Mouse (Mus musculus): Measurements from ENCODE around the gene Ramac. TPM values are rescaled to one million over a fixed set of nuclear protein-coding genes. Genes with fewer than 3 reads are reported as not detected.

The Ramac gene
- 82.4 and 84.5 TPM in 2 replicates for polyA plus RNA-seq (2016; fragmentation: Nextera tagmentation; extraction: Ambion mirVana)

- Histone ChIP-seq H3K27me3 (replicated peaks) (no peaks in the 10 kb centered on the region), H3K36me3 (no peaks in the 10 kb centered on the region), H3K27ac (ENCODE audit: poor library complexity, severe bottlenecking) (peak within 1 kb of the TSS; percentile 85), H3K9ac (peak within 1 kb of the TSS; percentile 90), H3K4me1 (replicated peaks) (peaks cover 9% of the 10 kb centered on the region), H3K9me3 (replicated peaks) (no peaks in the 10 kb centered on the region), H3K4me2 (peak within 1 kb of the TSS; percentile 98), H3K4me3 (peak within 1 kb of the TSS; percentile 93)
- ATAC-seq (ENCODE audit: insufficient number of reproducible peaks, low FRiP score) = peak; percentile 96
- WGBS = under 1% methylated on average over 56 of the region's 56 CpGs
These were observed at the start of gene Ramac for GRCm38 (mm10) chr7:81762180-81763109. Gene Ramac, plus strand, starts transcription at chr7:81762925.

GRCm38 (mm10) chr7:81718657-81719056 is 44.1 kb upstream of the Ramac start:
- Histone ChIP-seq H3K4me3 (no peak overlapping the region), H3K27ac (ENCODE audit: poor library complexity, severe bottlenecking) (peak overlapping the region; percentile 3; the same call in 1 of the 2 replicates), H3K9me3 (replicated peaks) (no peaks in the 10 kb centered on the region), H3K27me3 (replicated peaks) (no peaks in the 10 kb centered on the region), H3K36me3 (no peaks in the 10 kb centered on the region), H3K4me1 (replicated peaks) (peaks cover 27% of the 10 kb centered on the region), H3K9ac (no peak overlapping the region), H3K4me2 (peak overlapping the region; percentile 7)
- WGBS = 73% methylated on average over 1 of the region's 1 CpGs
- ATAC-seq (ENCODE audit: insufficient number of reproducible peaks, low FRiP score) = no peak

GRCm38 (mm10) chr7:81719216-81719661 is 43.5 kb upstream of the Ramac start:
- WGBS = 48% methylated on average over 1 of the region's 1 CpGs
- H3K4me3 ChIP-seq = no peak overlapping the region
- no peak overlapping the region for H3K9ac ChIP-seq
- H3K27ac ChIP-seq (ENCODE audit: poor library complexity, severe bottlenecking) = peak overlapping the region; percentile 3; the same call in 1 of the 2 replicates
- H3K4me2 ChIP-seq = peak overlapping the region; percentile 7
- peak; percentile 85 for ATAC-seq (ENCODE audit: insufficient number of reproducible peaks, low FRiP score)
- peaks cover 27% of the 10 kb centered on the region for H3K4me1 ChIP-seq (replicated peaks)
- no peaks in the 10 kb centered on the region for H3K27me3 ChIP-seq (replicated peaks)
- H3K9me3 ChIP-seq (replicated peaks) = 0 out of 2 replicates have a peak, but pooled peaks cover 2% of the 10 kb centered on the region
- H3K36me3 ChIP-seq = no peaks in the 10 kb centered on the region

GRCm38 (mm10) chr7:81721271-81721670 is 41.5 kb upstream of the Ramac start:
- H3K27me3 ChIP-seq (replicated peaks) = no peaks in the 10 kb centered on the region
- H3K36me3 ChIP-seq = no peaks in the 10 kb centered on the region
- H3K4me1 ChIP-seq (replicated peaks) = peaks cover 37% of the 10 kb centered on the region
- no peak overlapping the region for H3K27ac ChIP-seq (ENCODE audit: poor library complexity, severe bottlenecking)
- no peak overlapping the region for H3K4me2 ChIP-seq
- WGBS = 44% methylated on average over 5 of the region's 5 CpGs
- peak overlapping the region; percentile 41; the same call in 1 of the 2 replicates for H3K9ac ChIP-seq
- no peak for ATAC-seq (ENCODE audit: insufficient number of reproducible peaks, low FRiP score)
- H3K4me3 ChIP-seq = no peak overlapping the region
- H3K9me3 ChIP-seq (replicated peaks) = 0 out of 2 replicates have a peak, but pooled peaks cover 2% of the 10 kb centered on the region

- H3K36me3 ChIP-seq = no peaks in the 10 kb centered on the region
- H3K4me1 ChIP-seq (replicated peaks) = peaks cover 41% of the 10 kb centered on the region
- H3K9me3 ChIP-seq (replicated peaks) = 0 out of 2 replicates have a peak, but pooled peaks cover 2% of the 10 kb centered on the region
- no peak overlapping the region for H3K4me2 ChIP-seq
- 92% methylated on average over 10 of the region's 10 CpGs for WGBS
- H3K4me3 ChIP-seq = no peak overlapping the region
- H3K9ac ChIP-seq = no peak overlapping the region
- ATAC-seq (ENCODE audit: insufficient number of reproducible peaks, low FRiP score) = no peak
- no peaks in the 10 kb centered on the region for H3K27me3 ChIP-seq (replicated peaks)
- H3K27ac ChIP-seq (ENCODE audit: poor library complexity, severe bottlenecking) = no peak overlapping the region
These were observed 38.9 kb upstream of the Ramac start for GRCm38 (mm10) chr7:81723851-81724250.

- Histone ChIP-seq H3K36me3 (no peaks in the 10 kb centered on the region), H3K9ac (peak overlapping the region; percentile 38; the same call in 1 of the 2 replicates), H3K4me1 (replicated peaks) (peaks cover 24% of the 10 kb centered on the region), H3K9me3 (replicated peaks) (0 out of 2 replicates have a peak, but pooled peaks cover 2% of the 10 kb centered on the region), H3K27me3 (replicated peaks) (no peaks in the 10 kb centered on the region), H3K4me2 (peak overlapping the region; percentile 55), H3K27ac (ENCODE audit: poor library complexity, severe bottlenecking) (peak overlapping the region; percentile 91), H3K4me3 (no peak overlapping the region)
- ATAC-seq (ENCODE audit: insufficient number of reproducible peaks, low FRiP score) = peak; percentile 54; the same call in 1 of the 2 replicates
- 20% methylated on average over 18 of the region's 18 CpGs for WGBS
These were observed 36.6 kb upstream of the Ramac start for GRCm38 (mm10) chr7:81725986-81726727.

GRCm38 (mm10) chr7:81726728-81727005 is 36.1 kb upstream of the Ramac start:
- no peaks in the 10 kb centered on the region for H3K27me3 ChIP-seq (replicated peaks)
- H3K4me3 ChIP-seq = no peak overlapping the region
- ATAC-seq (ENCODE audit: insufficient number of reproducible peaks, low FRiP score) = peak; percentile 69
- no peak overlapping the region for H3K9ac ChIP-seq
- H3K27ac ChIP-seq (ENCODE audit: poor library complexity, severe bottlenecking) = peak overlapping the region; percentile 91
- peak overlapping the region; percentile 55 for H3K4me2 ChIP-seq
- H3K36me3 ChIP-seq = no peaks in the 10 kb centered on the region
- peaks cover 19% of the 10 kb centered on the region for H3K4me1 ChIP-seq (replicated peaks)
- WGBS = 47% methylated on average over 2 of the region's 2 CpGs
- 0 out of 2 replicates have a peak, but pooled peaks cover 2% of the 10 kb centered on the region for H3K9me3 ChIP-seq (replicated peaks)

- 86% methylated on average over 9 of the region's 9 CpGs for WGBS
- H3K27ac ChIP-seq (ENCODE audit: poor library complexity, severe bottlenecking) = peak overlapping the region; percentile 60; the same call in 1 of the 2 replicates
- no peak for ATAC-seq (ENCODE audit: insufficient number of reproducible peaks, low FRiP score)
These were observed 35.0 kb upstream of the Ramac start for GRCm38 (mm10) chr7:81727716-81728115.

GRCm38 (mm10) chr7:81729787-81730186 is 32.9 kb upstream of the Ramac start:
- Histone ChIP-seq H3K36me3 (no peaks in the 10 kb centered on the region), H3K4me2 (no peak overlapping the region), H3K9ac (no peak overlapping the region), H3K4me1 (replicated peaks) (peaks cover 17% of the 10 kb centered on the region), H3K27ac (ENCODE audit: poor library complexity, severe bottlenecking) (no peak overlapping the region), H3K4me3 (no peak overlapping the region), H3K27me3 (replicated peaks) (no peaks in the 10 kb centered on the region), H3K9me3 (replicated peaks) (no peaks in the 10 kb centered on the region)
- WGBS = 81% methylated on average over 9 of the region's 9 CpGs
- no peak for ATAC-seq (ENCODE audit: insufficient number of reproducible peaks, low FRiP score)

More at GRCm38 (mm10) chr7:81727716-81728115, 35.0 kb upstream of the Ramac start:
- Histone ChIP-seq H3K36me3 (no peaks in the 10 kb centered on the region), H3K4me1 (replicated peaks) (peaks cover 17% of the 10 kb centered on the region), H3K9me3 (replicated peaks) (0 out of 2 replicates have a peak, but pooled peaks cover 2% of the 10 kb centered on the region), H3K4me2 (no peak overlapping the region), H3K27me3 (replicated peaks) (no peaks in the 10 kb centered on the region), H3K9ac (no peak overlapping the region), H3K4me3 (no peak overlapping the region)

- Histone ChIP-seq H3K4me3 (no peak overlapping the region), H3K4me1 (replicated peaks) (peaks cover 7% of the 10 kb centered on the region), H3K9ac (no peak overlapping the region), H3K9me3 (replicated peaks) (no peaks in the 10 kb centered on the region), H3K27ac (ENCODE audit: poor library complexity, severe bottlenecking) (no peak overlapping the region), H3K36me3 (no peaks in the 10 kb centered on the region), H3K4me2 (no peak overlapping the region), H3K27me3 (replicated peaks) (no peaks in the 10 kb centered on the region)
- no peak for ATAC-seq (ENCODE audit: insufficient number of reproducible peaks, low FRiP score)
- 82% methylated on average over 6 of the region's 6 CpGs for WGBS
These were observed 31.5 kb upstream of the Ramac start for GRCm38 (mm10) chr7:81731181-81731651.

Measured in heart, embryonic 12.5 days (tissue).